Mouse (Mus musculus) heart, adult 10 weeks (tissue): ENCODE results near the gene Hapln1. TPM values are rescaled to one million over a fixed set of nuclear protein-coding genes. Genes with fewer than 3 reads are reported as not detected.

Experiments
- polyA plus RNA-seq: library from polyadenylated mRNA; stranded (reverse); fragments of 350-450 nt; fragmentation: Illumina TruSeq; extraction: RNeasy Lipid Tissue Mini Kit (QIAGEN cat#74804); gene quantifications from one replicate; pipeline ENCODE4 v1.2.3, GENCODE M21; 2014; ENCODE audit warnings: low read depth, low replicate concordance

Gene Hapln1
- not detected for polyA plus RNA-seq

GRCm38 (mm10) chr13:89539205-89539886 is at the start of gene Hapln1:
Gene Hapln1 (plus strand): TSS chr13:89539796.

Other genes with a start within 250 kb of the Hapln1 start
- 10.9 TPM for gene Vcan, start 202.7 kb downstream of the Hapln1 start, polyA plus RNA-seq